Mouse (Mus musculus): ENCODE results near the gene Ltbp4. TPM values are rescaled to one million over a fixed set of nuclear protein-coding genes. Genes with fewer than 3 reads are reported as not detected.

The Ltbp4 gene
- total RNA-seq, 2 experiments from 2014 or later, result 0.05 to 0.39 TPM

- peak; percentile 77 for ATAC-seq (replicated peaks; ENCODE audit: low FRiP score, low TSS enrichment, poor library complexity, severe bottlenecking)
These were observed 6.6 kb downstream of the Ltbp4 start for GRCm38 (mm10) chr7:27330709-27331540.

GRCm38 (mm10) chr7:27329981-27330380, 7.5 kb downstream of the Ltbp4 start:
- no peak for ATAC-seq (replicated peaks; ENCODE audit: low FRiP score, low TSS enrichment, poor library complexity, severe bottlenecking)

- ATAC-seq (replicated peaks; ENCODE audit: low FRiP score, low TSS enrichment, poor library complexity, severe bottlenecking), result peak; percentile 36; the same call in 1 of the 2 replicates
These were observed 8.1 kb downstream of the Ltbp4 start for GRCm38 (mm10) chr7:27329326-27329947.

- ATAC-seq (replicated peaks; ENCODE audit: low FRiP score, low TSS enrichment, poor library complexity, severe bottlenecking), result no peak
These were observed 8.8 kb downstream of the Ltbp4 start for GRCm38 (mm10) chr7:27328648-27329047.

GRCm38 (mm10) chr7:27328161-27328560, 9.3 kb downstream of the Ltbp4 start:
- ATAC-seq (replicated peaks; ENCODE audit: low FRiP score, low TSS enrichment, poor library complexity, severe bottlenecking), result no peak

- no peak for ATAC-seq (replicated peaks; ENCODE audit: low FRiP score, low TSS enrichment, poor library complexity, severe bottlenecking)
These were observed 10.0 kb downstream of the Ltbp4 start for GRCm38 (mm10) chr7:27327500-27327899.

GRCm38 (mm10) chr7:27326101-27326880, 11.2 kb downstream of the Ltbp4 start:
- no peak for ATAC-seq (replicated peaks; ENCODE audit: low FRiP score, low TSS enrichment, poor library complexity, severe bottlenecking)

- ATAC-seq (replicated peaks; ENCODE audit: low FRiP score, low TSS enrichment, poor library complexity, severe bottlenecking), result no peak; the same call in 1 of the 2 replicates
These were observed 11.8 kb downstream of the Ltbp4 start for GRCm38 (mm10) chr7:27325697-27326096.

- no peak for ATAC-seq (replicated peaks; ENCODE audit: low FRiP score, low TSS enrichment, poor library complexity, severe bottlenecking)
These were observed 12.6 kb downstream of the Ltbp4 start for GRCm38 (mm10) chr7:27324928-27325327.

- ATAC-seq (replicated peaks; ENCODE audit: low FRiP score, low TSS enrichment, poor library complexity, severe bottlenecking), result no peak
These were observed 13.3 kb downstream of the Ltbp4 start for GRCm38 (mm10) chr7:27324161-27324560.

GRCm38 (mm10) chr7:27323001-27323400, 14.5 kb downstream of the Ltbp4 start:
- ATAC-seq (replicated peaks; ENCODE audit: low FRiP score, low TSS enrichment, poor library complexity, severe bottlenecking), result no peak

GRCm38 (mm10) chr7:27322291-27322690, 15.2 kb downstream of the Ltbp4 start:
- no peak for ATAC-seq (replicated peaks; ENCODE audit: low FRiP score, low TSS enrichment, poor library complexity, severe bottlenecking)

- ATAC-seq (replicated peaks; ENCODE audit: low FRiP score, low TSS enrichment, poor library complexity, severe bottlenecking), result no peak
These were observed 18.1 kb downstream of the Ltbp4 start for GRCm38 (mm10) chr7:27319411-27319810.

GRCm38 (mm10) chr7:27315958-27316357, 21.5 kb downstream of the Ltbp4 start:
- no peak for ATAC-seq (replicated peaks; ENCODE audit: low FRiP score, low TSS enrichment, poor library complexity, severe bottlenecking)

GRCm38 (mm10) chr7:27314393-27314792, 23.1 kb downstream of the Ltbp4 start:
- no peak for ATAC-seq (replicated peaks; ENCODE audit: low FRiP score, low TSS enrichment, poor library complexity, severe bottlenecking)

- no peak for ATAC-seq (replicated peaks; ENCODE audit: low FRiP score, low TSS enrichment, poor library complexity, severe bottlenecking)
These were observed 25.7 kb downstream of the Ltbp4 start for GRCm38 (mm10) chr7:27311651-27312284.

- no peak for ATAC-seq (replicated peaks; ENCODE audit: low FRiP score, low TSS enrichment, poor library complexity, severe bottlenecking)
These were observed 26.4 kb downstream of the Ltbp4 start for GRCm38 (mm10) chr7:27310996-27311535.

- peak; percentile 74 for ATAC-seq (replicated peaks; ENCODE audit: low FRiP score, low TSS enrichment, poor library complexity, severe bottlenecking)
These were observed 27.2 kb downstream of the Ltbp4 start for GRCm38 (mm10) chr7:27310306-27310705.

- no peak for ATAC-seq (replicated peaks; ENCODE audit: low FRiP score, low TSS enrichment, poor library complexity, severe bottlenecking)
These were observed 27.7 kb downstream of the Ltbp4 start for GRCm38 (mm10) chr7:27309832-27310231.

Measured in megakaryocyte-erythroid progenitor cell, adult 5-6 weeks (primary cell).